Mouse (Mus musculus): Measurements from ENCODE around the gene Bnc2. TPM values are rescaled to one million over a fixed set of nuclear protein-coding genes. Genes with fewer than 3 reads are reported as not detected.

Gene Bnc2
- polyA plus RNA-seq, 1 experiment: 20.1 TPM

DNA sequence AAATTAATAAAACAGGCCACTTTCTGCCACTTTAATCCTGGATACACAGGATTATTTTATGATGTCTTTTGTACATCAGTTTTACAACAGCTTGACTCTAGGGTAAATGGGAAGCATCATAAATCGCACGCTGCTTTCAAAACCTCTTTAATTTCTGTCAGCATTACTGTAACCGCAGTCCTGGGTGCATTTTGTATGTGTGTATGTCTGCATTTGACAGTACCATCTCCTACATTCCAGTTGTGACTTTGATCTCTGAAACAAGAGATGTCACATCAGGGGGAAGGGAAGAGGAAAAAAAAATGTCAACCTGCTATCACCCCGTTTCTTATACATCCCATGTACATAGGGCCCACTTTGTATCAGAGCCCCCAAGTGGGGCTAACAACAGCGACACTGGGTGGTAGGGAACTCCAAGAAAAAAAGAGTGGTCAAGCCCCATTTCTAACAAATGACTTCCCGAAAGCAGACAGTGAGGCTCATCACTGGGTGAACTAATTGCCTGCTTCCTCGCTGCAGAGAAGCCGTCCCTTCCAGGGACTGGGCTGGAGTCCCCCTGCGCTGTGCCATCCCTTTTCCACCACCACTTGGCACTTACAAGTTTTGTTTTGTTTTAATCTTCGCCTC, 1.3 kb downstream of the Bnc2 start:
- H3K27ac ChIP-seq (ENCODE audit: insufficient read depth, low read depth, low read length): peak overlapping the region; percentile 24; the same call in 1 of the 2 replicates
- DNase-seq: peak; percentile 9
- H3K27me3 ChIP-seq (replicated peaks; ENCODE audit: control insufficient read depth, insufficient read depth, low read length): peaks cover 4% of the 10 kb centered on the region; the same call in 1 of the 2 replicates
- peak overlapping the region; percentile 70 for H3K4me3 ChIP-seq (ENCODE audit: insufficient read depth, low read depth, low read length)
- no peaks in the 10 kb centered on the region for H3K36me3 ChIP-seq (ENCODE audit: control insufficient read depth, insufficient read depth, low read length)
- WGBS: 34% methylated on average over 10 of the region's 10 CpGs
- no peak for TF ChIP-seq CTCF (conservative IDR thresholded peaks at IDR 0.05; ENCODE audit: insufficient read depth, insufficient read length, low read depth, low read length)
- no peak for TF ChIP-seq POLR2A (IDR thresholded peaks at IDR 0.05; ENCODE audit: low read depth, low read length)
- no peaks in the 10 kb centered on the region; the same call in 1 of the 2 replicates for H3K4me1 ChIP-seq (ENCODE audit: control insufficient read depth, insufficient read depth, low read length)

DNA sequence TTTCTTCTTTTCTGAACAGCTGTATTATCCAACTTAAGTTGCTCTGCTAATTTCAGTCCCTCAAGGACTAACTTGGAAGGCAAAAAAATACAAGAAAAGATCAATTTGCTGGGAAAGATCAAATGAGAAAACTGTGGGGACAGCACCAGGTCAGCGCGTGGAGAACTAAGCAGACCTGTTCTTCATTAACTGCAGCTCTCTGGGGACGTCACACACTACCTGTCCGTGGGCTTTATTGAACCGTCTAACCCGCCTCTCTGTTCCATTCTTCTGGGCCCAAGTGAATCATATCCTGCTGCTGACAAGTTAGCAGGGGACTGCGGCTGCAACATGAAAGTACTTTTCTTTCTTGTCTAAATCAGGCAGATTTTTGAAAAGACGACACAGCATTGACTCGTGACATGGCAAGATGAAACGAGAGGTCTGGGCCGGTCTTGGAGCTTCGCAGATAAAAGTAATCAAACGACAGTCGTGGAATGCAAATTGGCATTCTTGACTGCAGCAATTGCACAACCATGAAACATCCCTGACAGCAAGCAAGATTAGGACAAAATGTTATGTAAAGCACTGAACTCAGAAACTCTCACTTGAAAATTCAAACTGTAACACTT, 2.8 kb downstream of the Bnc2 start:
- Histone ChIP-seq H3K27me3 (replicated peaks; ENCODE audit: control insufficient read depth, insufficient read depth, low read length) (peaks cover 4% of the 10 kb centered on the region; the same call in 1 of the 2 replicates), H3K27ac (ENCODE audit: insufficient read depth, low read depth, low read length) (peak overlapping the region; percentile 71), H3K36me3 (ENCODE audit: control insufficient read depth, insufficient read depth, low read length) (no peaks in the 10 kb centered on the region), H3K4me1 (ENCODE audit: control insufficient read depth, insufficient read depth, low read length) (no peaks in the 10 kb centered on the region; the same call in 1 of the 2 replicates), H3K4me3 (ENCODE audit: insufficient read depth, low read depth, low read length) (0 out of 2 replicates have a peak overlapping the region, but pooled peaks have one; percentile 25)
- DNase-seq: peak; percentile 33
- no peak for TF ChIP-seq POLR2A (IDR thresholded peaks at IDR 0.05; ENCODE audit: low read depth, low read length)
- TF ChIP-seq CTCF (conservative IDR thresholded peaks at IDR 0.05; ENCODE audit: insufficient read depth, insufficient read length, low read depth, low read length): no peak
- 48% methylated on average over 14 of the region's 14 CpGs for WGBS

DNA sequence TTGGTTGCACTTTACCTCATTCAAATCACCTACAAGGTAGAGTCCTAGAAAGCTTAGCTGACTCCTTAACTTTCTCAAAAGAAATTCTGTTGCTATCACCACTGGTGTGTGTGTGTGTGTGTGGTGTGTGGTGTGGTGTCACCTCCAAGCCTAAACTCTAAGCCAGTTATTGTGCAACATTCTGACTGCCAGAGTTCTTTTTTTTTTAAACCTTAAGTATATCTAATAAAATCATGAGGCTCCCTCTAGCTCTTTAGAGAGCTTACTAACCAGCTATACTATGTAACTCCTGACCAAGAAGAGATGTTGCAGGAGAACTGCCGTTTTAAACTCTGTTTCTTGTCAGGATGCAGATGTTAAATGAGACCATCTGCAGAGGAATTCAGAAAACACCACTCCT, 4.1 kb downstream of the Bnc2 start:
- TF ChIP-seq POLR2A (IDR thresholded peaks at IDR 0.05; ENCODE audit: low read depth, low read length) (no peak), CTCF (conservative IDR thresholded peaks at IDR 0.05; ENCODE audit: insufficient read depth, insufficient read length, low read depth, low read length) (no peak)
- 46% methylated on average over 1 of the region's 1 CpGs for WGBS

DNA sequence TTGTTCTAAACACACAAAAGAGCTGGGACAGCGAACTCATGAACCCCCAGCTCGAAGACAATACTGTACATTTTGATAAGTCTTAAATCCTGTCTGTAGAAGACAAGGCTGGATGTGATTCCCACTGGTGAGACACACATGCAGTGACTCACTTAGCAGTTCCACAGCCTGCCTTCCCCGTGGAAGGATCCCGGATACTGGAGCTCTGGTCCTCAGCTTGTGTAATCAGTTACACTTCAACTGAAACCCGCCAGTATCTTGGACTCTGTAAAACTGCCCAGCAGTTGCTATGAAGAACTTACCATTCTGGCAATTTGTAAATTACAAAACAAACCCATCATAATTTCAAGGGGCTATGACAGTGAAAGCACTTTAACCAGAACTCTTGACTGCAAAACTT, 5.4 kb downstream of the Bnc2 start:
- 62% methylated on average over 5 of the region's 5 CpGs for WGBS
- DNase-seq: peak; percentile 51
- no peaks in the 10 kb centered on the region; the same call in 1 of the 2 replicates for H3K4me1 ChIP-seq (ENCODE audit: control insufficient read depth, insufficient read depth, low read length)

More for the DNA sequence above, 4.1 kb downstream of the Bnc2 start:
- no peak overlapping the region for H3K4me3 ChIP-seq (ENCODE audit: insufficient read depth, low read depth, low read length)
- H3K36me3 ChIP-seq (ENCODE audit: control insufficient read depth, insufficient read depth, low read length): no peaks in the 10 kb centered on the region
- H3K4me1 ChIP-seq (ENCODE audit: control insufficient read depth, insufficient read depth, low read length): no peaks in the 10 kb centered on the region; the same call in 1 of the 2 replicates
- H3K27ac ChIP-seq (ENCODE audit: insufficient read depth, low read depth, low read length): no peak overlapping the region
- peaks cover 4% of the 10 kb centered on the region; the same call in 1 of the 2 replicates for H3K27me3 ChIP-seq (replicated peaks; ENCODE audit: control insufficient read depth, insufficient read depth, low read length)
- DNase-seq: no peak

DNA sequence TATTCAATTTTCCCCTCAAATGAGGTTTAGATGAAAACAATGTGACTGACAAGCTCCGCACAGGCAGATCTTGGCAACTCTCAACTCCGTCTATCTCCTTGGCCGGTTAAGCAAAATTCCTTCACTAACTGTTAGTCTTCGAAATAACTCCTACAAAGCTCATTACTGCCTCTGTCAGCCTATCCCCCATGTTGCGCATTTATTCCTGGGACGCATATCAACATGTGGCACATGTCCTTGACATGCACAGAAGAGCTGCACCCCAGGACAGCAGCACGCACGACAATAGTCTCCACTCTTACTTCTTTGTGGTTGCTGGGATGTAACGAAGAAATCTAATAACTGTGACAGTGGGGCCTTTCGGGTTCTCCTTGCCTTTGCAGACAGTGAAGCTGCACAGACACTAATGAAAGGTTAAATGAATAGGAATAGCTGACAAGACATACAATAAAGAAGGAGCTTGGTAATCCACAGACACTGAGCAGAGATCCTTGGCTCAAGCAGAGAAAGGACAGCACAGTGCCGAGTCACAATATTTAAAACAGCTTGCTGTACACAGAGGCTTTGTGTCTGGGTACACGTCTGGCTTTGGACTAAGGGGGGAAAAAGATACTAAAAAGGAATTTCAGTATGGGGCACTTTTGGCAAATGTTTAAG, 6.0 kb downstream of the Bnc2 start:
- 70% methylated on average over 12 of the region's 12 CpGs for WGBS
- DNase-seq: no peak
- H3K27me3 ChIP-seq (replicated peaks; ENCODE audit: control insufficient read depth, insufficient read depth, low read length): no peaks in the 10 kb centered on the region
- TF ChIP-seq CTCF (conservative IDR thresholded peaks at IDR 0.05; ENCODE audit: insufficient read depth, insufficient read length, low read depth, low read length) (no peak), POLR2A (IDR thresholded peaks at IDR 0.05; ENCODE audit: low read depth, low read length) (no peak)
- no peak overlapping the region for H3K4me3 ChIP-seq (ENCODE audit: insufficient read depth, low read depth, low read length)
- H3K4me1 ChIP-seq (ENCODE audit: control insufficient read depth, insufficient read depth, low read length): no peaks in the 10 kb centered on the region; the same call in 1 of the 2 replicates
- no peaks in the 10 kb centered on the region for H3K36me3 ChIP-seq (ENCODE audit: control insufficient read depth, insufficient read depth, low read length)
- no peak overlapping the region for H3K27ac ChIP-seq (ENCODE audit: insufficient read depth, low read depth, low read length)

More for the DNA sequence above, 5.4 kb downstream of the Bnc2 start:
- no peak overlapping the region for H3K4me3 ChIP-seq (ENCODE audit: insufficient read depth, low read depth, low read length)
- TF ChIP-seq CTCF (conservative IDR thresholded peaks at IDR 0.05; ENCODE audit: insufficient read depth, insufficient read length, low read depth, low read length) (no peak), POLR2A (IDR thresholded peaks at IDR 0.05; ENCODE audit: low read depth, low read length) (no peak)
- no peaks in the 10 kb centered on the region for H3K36me3 ChIP-seq (ENCODE audit: control insufficient read depth, insufficient read depth, low read length)
- peaks cover 1% of the 10 kb centered on the region; the same call in 1 of the 2 replicates for H3K27me3 ChIP-seq (replicated peaks; ENCODE audit: control insufficient read depth, insufficient read depth, low read length)
- H3K27ac ChIP-seq (ENCODE audit: insufficient read depth, low read depth, low read length): no peak overlapping the region

DNA sequence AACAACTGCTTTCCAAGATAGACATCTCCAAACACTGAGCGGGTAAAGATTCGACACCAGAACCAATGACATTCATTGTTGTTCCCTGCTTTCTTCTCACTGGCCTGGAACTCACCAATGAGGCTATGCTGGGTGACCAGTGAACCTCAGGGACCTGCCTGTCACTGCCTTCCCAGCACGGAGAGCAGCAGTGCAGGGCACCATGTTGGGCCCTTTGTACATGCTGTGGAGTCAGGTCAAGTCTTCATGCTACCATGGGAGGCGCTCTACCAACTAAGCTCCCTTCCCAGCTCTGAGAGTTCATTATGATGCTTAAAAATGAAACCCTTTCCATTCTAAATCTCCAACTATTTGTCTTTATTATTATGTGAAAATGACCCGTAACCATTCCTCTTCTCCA, 6.8 kb downstream of the Bnc2 start:
- Histone ChIP-seq H3K27ac (ENCODE audit: insufficient read depth, low read depth, low read length) (no peak overlapping the region), H3K27me3 (replicated peaks; ENCODE audit: control insufficient read depth, insufficient read depth, low read length) (no peaks in the 10 kb centered on the region), H3K4me1 (ENCODE audit: control insufficient read depth, insufficient read depth, low read length) (no peaks in the 10 kb centered on the region; the same call in 1 of the 2 replicates), H3K4me3 (ENCODE audit: insufficient read depth, low read depth, low read length) (no peak overlapping the region), H3K36me3 (ENCODE audit: control insufficient read depth, insufficient read depth, low read length) (no peaks in the 10 kb centered on the region)
- 89% methylated on average over 5 of the region's 5 CpGs for WGBS
- no peak for DNase-seq
- TF ChIP-seq CTCF (conservative IDR thresholded peaks at IDR 0.05; ENCODE audit: insufficient read depth, insufficient read length, low read depth, low read length) (no peak), POLR2A (IDR thresholded peaks at IDR 0.05; ENCODE audit: low read depth, low read length) (no peak)
